Mouse (Mus musculus): ENCODE results near the gene Bbs5. TPM values are rescaled to one million over a fixed set of nuclear protein-coding genes. Genes with fewer than 3 reads are reported as not detected.

The Bbs5 gene
- polyA plus RNA-seq (2012; rRNA removed) = 1.3 and 1.7 TPM in 2 replicates

DNA sequence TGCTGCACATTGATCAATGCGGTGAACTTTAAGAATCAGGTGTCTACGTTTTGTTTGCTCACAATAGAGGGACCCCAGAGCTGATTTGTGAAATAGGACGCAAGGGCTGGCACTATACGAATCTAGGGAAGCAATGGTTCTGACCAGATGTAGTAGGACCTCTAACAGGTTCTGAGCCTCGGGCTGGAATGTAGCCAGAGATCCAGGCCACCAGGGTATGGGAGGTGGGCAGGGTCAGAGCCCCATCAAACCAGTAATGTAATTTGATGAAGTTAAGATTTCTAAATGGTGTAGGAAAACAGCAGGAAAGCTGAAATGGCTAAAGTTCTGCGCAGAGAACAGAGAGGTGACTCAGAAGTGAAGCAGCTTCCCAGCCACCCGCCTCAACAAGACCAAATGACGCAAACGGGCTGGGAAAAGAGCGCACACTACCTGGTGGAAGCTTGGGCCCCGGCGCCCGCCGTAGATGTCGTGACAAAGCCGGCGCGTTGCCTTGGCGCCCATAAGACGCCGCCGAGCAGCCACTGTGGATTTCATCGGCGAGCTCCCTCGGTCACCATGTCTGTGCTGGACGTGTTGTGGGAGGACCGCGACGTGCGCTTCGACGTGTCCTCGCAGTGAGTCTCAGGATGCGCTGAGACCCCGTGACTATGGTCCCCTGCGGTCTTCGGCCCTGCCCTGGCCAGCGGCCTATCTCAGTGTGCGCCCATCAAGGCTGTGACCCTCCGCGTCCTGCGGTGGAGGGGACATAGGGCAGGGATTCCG is at the start of gene Bbs5:
Gene Bbs5, plus strand, starts transcription at position 446 of the 765 bp plus-strand sequence.
- 3% methylated on average over 43 of the region's 43 CpGs for WGBS

DNA sequence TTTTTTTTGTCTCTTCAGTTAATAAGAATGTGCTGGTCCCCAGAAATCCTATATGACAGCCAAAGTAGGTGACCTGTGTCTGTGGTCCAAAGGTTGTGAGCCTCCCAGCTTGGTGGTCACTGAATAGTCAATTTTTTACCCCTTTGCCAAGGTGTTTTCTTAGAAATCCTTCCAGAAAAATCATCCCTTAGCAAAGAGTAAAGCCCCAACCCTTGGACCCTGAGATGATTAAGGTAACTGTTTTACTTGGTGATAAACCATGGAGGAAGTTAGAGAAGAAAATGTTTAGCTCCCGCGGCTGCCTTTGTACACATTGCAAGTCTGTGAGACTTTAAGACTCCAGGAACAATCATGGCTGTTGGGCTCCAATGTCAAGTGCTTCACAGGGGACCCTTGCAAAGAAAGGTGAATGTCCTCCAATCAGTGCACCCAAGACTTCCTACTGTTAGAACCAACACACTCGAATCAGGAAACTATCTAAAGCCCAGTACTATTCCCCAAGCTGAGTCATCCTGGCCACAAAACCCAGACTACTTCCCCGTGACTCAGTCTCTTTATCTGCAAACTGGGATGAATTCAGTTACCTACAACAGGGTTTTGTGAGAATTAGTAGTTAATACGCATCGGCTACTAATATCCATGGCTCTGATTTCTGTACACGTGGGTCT is 43.1 kb upstream of the Bbs5 start:
- no peaks in the 10 kb centered on the region for H3K36me3 ChIP-seq (ENCODE audit: control insufficient read depth, insufficient read depth, low read length)
- TF ChIP-seq POLR2A (IDR thresholded peaks at IDR 0.05; ENCODE audit: low read depth, low read length) (no peak), CTCF (conservative IDR thresholded peaks at IDR 0.05; ENCODE audit: insufficient read depth, insufficient read length, low read depth, low read length) (no peak)
- no peaks in the 10 kb centered on the region; the same call in 1 of the 2 replicates for H3K27me3 ChIP-seq (replicated peaks; ENCODE audit: control insufficient read depth, insufficient read depth, low read length)
- DNase-seq = peak; percentile 91
- 69% methylated on average over 7 of the region's 7 CpGs for WGBS
- H3K4me1 ChIP-seq (ENCODE audit: control insufficient read depth, insufficient read depth, low read length) = peaks cover 24% of the 10 kb centered on the region; the same call in 1 of the 2 replicates
- peak overlapping the region; percentile 93 for H3K27ac ChIP-seq (ENCODE audit: insufficient read depth, low read depth, low read length)
- H3K4me3 ChIP-seq (ENCODE audit: insufficient read depth, low read depth, low read length) = no peak overlapping the region

More for the DNA sequence above, at the start of gene Bbs5:
- no peaks in the 10 kb centered on the region; the same call in 1 of the 2 replicates for H3K4me1 ChIP-seq (ENCODE audit: control insufficient read depth, insufficient read depth, low read length)
- H3K36me3 ChIP-seq (ENCODE audit: control insufficient read depth, insufficient read depth, low read length) = no peaks in the 10 kb centered on the region
- no peaks in the 10 kb centered on the region for H3K27me3 ChIP-seq (replicated peaks; ENCODE audit: control insufficient read depth, insufficient read depth, low read length)
- H3K27ac ChIP-seq (ENCODE audit: insufficient read depth, low read depth, low read length) = no peak within 1 kb of the TSS
- peak within 1 kb of the TSS; percentile 80 for H3K4me3 ChIP-seq (ENCODE audit: insufficient read depth, low read depth, low read length)
- TF ChIP-seq CTCF (conservative IDR thresholded peaks at IDR 0.05; ENCODE audit: insufficient read depth, insufficient read length, low read depth, low read length) (no peak), POLR2A (IDR thresholded peaks at IDR 0.05; ENCODE audit: low read depth, low read length) (no peak)
- peak; percentile 96 for DNase-seq

DNA sequence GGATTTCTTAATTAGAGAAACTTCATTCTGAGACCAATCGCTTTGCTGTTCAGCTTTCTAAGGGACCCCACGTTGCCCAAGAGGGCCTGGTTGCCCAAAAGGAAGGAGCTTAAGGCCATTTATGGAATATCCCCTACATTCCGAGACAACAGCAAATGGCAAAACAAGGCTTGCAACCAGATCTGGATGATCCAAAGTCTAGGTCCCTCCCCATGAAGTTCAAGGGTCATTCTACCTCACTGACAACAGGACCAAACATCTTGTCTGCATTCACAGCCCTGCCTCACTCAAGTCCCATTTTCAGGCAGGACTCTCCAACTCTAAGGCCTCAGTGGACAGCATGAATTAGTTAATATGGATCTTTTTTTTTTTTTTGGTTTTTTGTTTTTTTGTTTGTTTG is 40.4 kb upstream of the Bbs5 start:
- Histone ChIP-seq H3K36me3 (ENCODE audit: control insufficient read depth, insufficient read depth, low read length) (no peaks in the 10 kb centered on the region), H3K27ac (ENCODE audit: insufficient read depth, low read depth, low read length) (peak overlapping the region; percentile 49; the same call in 1 of the 2 replicates), H3K4me3 (ENCODE audit: insufficient read depth, low read depth, low read length) (no peak overlapping the region), H3K4me1 (ENCODE audit: control insufficient read depth, insufficient read depth, low read length) (peaks cover 21% of the 10 kb centered on the region; the same call in 1 of the 2 replicates), H3K27me3 (replicated peaks; ENCODE audit: control insufficient read depth, insufficient read depth, low read length) (no peaks in the 10 kb centered on the region; the same call in 1 of the 2 replicates)
- WGBS = 63% methylated on average over 3 of the region's 3 CpGs
- DNase-seq = peak; percentile 86
- TF ChIP-seq CTCF (conservative IDR thresholded peaks at IDR 0.05; ENCODE audit: insufficient read depth, insufficient read length, low read depth, low read length) (no peak), POLR2A (IDR thresholded peaks at IDR 0.05; ENCODE audit: low read depth, low read length) (no peak)

DNA sequence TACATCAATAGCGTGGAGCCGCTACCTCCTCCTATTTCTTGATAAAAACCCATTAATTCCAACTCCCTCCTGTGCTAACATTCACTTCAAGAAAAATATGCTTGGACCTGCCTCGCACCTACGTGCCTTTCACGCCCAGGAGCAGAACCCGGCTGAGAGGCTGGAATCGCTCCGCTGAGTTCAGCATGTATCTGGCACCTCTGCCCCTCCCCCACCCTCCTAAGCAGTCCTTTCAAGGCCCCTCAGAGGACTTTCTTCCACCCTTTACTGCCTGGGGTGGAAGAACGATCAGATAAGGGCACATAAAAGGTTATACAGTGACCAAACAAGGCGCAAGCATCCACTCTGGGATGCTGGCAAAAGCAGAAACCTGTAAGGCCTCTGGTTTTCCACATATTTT is 34.7 kb upstream of the Bbs5 start:
- no peaks in the 10 kb centered on the region for H3K27me3 ChIP-seq (replicated peaks; ENCODE audit: control insufficient read depth, insufficient read depth, low read length)
- no peak overlapping the region for H3K27ac ChIP-seq (ENCODE audit: insufficient read depth, low read depth, low read length)
- H3K36me3 ChIP-seq (ENCODE audit: control insufficient read depth, insufficient read depth, low read length) = no peaks in the 10 kb centered on the region
- 14% methylated on average over 10 of the region's 10 CpGs for WGBS
- TF ChIP-seq CTCF (conservative IDR thresholded peaks at IDR 0.05; ENCODE audit: insufficient read depth, insufficient read length, low read depth, low read length) (no peak), POLR2A (IDR thresholded peaks at IDR 0.05; ENCODE audit: low read depth, low read length) (no peak)
- no peak overlapping the region for H3K4me3 ChIP-seq (ENCODE audit: insufficient read depth, low read depth, low read length)
- peaks cover 17% of the 10 kb centered on the region for H3K4me1 ChIP-seq (ENCODE audit: control insufficient read depth, insufficient read depth, low read length)
- DNase-seq = peak; percentile 36

DNA sequence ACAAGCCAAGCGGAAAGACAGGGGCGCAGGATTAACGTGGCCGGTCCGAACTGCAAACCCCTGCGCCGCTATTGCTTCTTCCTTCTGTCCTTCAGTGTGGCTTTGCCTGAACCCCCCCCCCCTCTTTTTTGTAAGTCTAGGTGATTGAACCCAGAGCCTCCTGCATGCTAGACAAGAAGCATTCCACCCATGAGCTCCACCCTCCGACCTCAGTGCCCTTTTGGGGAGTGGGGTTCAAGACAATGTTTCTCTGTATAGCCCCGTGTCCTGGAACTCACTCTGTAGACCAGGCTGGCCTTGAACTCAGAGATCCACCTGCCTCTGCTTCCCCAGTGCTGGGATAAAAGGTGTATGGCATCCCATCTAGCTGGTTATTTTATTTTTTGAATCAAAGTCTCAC is 34.3 kb upstream of the Bbs5 start:
- H3K36me3 ChIP-seq (ENCODE audit: control insufficient read depth, insufficient read depth, low read length) = no peaks in the 10 kb centered on the region
- no peak overlapping the region for H3K27ac ChIP-seq (ENCODE audit: insufficient read depth, low read depth, low read length)
- no peak overlapping the region for H3K4me3 ChIP-seq (ENCODE audit: insufficient read depth, low read depth, low read length)
- 62% methylated on average over 9 of the region's 9 CpGs for WGBS
- peaks cover 15% of the 10 kb centered on the region for H3K4me1 ChIP-seq (ENCODE audit: control insufficient read depth, insufficient read depth, low read length)
- no peak for TF ChIP-seq CTCF (conservative IDR thresholded peaks at IDR 0.05; ENCODE audit: insufficient read depth, insufficient read length, low read depth, low read length)
- no peak for TF ChIP-seq POLR2A (IDR thresholded peaks at IDR 0.05; ENCODE audit: low read depth, low read length)
- no peaks in the 10 kb centered on the region for H3K27me3 ChIP-seq (replicated peaks; ENCODE audit: control insufficient read depth, insufficient read depth, low read length)
- no peak for DNase-seq

DNA sequence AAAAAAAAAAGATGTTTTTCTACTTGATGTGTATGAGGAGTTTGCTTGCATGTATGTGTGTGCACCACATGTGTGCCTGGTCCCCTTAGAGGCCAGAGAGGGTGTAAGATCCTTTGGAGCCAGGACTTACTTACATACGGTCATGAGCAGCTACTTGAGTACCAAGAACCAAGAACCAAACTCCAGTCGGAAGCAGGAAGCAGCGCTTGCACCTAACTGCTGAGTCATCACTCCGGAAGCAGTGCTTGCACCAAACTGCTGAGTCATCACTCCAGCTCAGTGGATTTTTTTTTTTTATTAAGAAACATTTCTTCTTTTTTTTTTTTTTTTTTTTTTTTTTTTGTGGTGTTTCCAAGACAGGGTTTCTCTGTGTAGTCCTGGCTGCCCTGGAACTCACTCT is 33.7 kb upstream of the Bbs5 start:
- WGBS = 29% methylated on average over 4 of the region's 4 CpGs
- no peak for TF ChIP-seq POLR2A (IDR thresholded peaks at IDR 0.05; ENCODE audit: low read depth, low read length)
- TF ChIP-seq CTCF (conservative IDR thresholded peaks at IDR 0.05; ENCODE audit: insufficient read depth, insufficient read length, low read depth, low read length) = no peak
- Histone ChIP-seq H3K27me3 (replicated peaks; ENCODE audit: control insufficient read depth, insufficient read depth, low read length) (no peaks in the 10 kb centered on the region), H3K4me3 (ENCODE audit: insufficient read depth, low read depth, low read length) (no peak overlapping the region), H3K4me1 (ENCODE audit: control insufficient read depth, insufficient read depth, low read length) (peaks cover 15% of the 10 kb centered on the region), H3K27ac (ENCODE audit: insufficient read depth, low read depth, low read length) (no peak overlapping the region), H3K36me3 (ENCODE audit: control insufficient read depth, insufficient read depth, low read length) (no peaks in the 10 kb centered on the region)
- DNase-seq = peak; percentile 73

DNA sequence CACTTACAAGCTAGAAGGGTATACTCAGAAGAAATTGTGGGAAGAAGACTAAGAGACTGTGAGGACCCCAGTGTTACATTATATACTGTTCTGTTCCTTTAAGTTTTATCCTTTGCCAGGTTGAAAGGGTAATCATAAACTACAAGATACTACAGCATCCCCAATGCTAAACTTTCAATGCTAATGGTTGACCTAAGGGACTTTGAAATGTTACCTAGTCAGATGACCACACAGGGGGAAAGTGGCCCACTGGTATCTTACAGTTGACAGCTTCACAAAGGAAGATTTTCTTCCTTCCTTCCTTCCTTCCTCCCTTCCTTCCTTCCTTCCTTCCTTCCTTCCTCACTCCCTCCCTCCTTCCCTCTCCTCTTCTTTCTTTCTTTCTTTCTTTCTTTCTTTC is 28.6 kb upstream of the Bbs5 start:
- H3K4me3 ChIP-seq (ENCODE audit: insufficient read depth, low read depth, low read length) = no peak overlapping the region
- peaks cover 3% of the 10 kb centered on the region; the same call in 1 of the 2 replicates for H3K4me1 ChIP-seq (ENCODE audit: control insufficient read depth, insufficient read depth, low read length)
- TF ChIP-seq POLR2A (IDR thresholded peaks at IDR 0.05; ENCODE audit: low read depth, low read length) (no peak), CTCF (conservative IDR thresholded peaks at IDR 0.05; ENCODE audit: insufficient read depth, insufficient read length, low read depth, low read length) (no peak)
- no peaks in the 10 kb centered on the region for H3K27me3 ChIP-seq (replicated peaks; ENCODE audit: control insufficient read depth, insufficient read depth, low read length)
- no peaks in the 10 kb centered on the region for H3K36me3 ChIP-seq (ENCODE audit: control insufficient read depth, insufficient read depth, low read length)
- peak overlapping the region; percentile 61; the same call in 1 of the 2 replicates for H3K27ac ChIP-seq (ENCODE audit: insufficient read depth, low read depth, low read length)
- peak; percentile 71 for DNase-seq
